Mouse (Mus musculus) liver, adult 2 months (tissue): ENCODE measurements around the gene Actl10.

Source experiments
- CTCF ChIP-seq: fragments of 200-500 bp; IDR thresholded peaks from 2 replicates; pipeline ENCODE4 v1.5.1; 2011; ENCODE audit warnings: low read depth, low read length, control low read depth
- POLR2A ChIP-seq: fragments of 200-500 bp; IDR thresholded peaks from 2 replicates; pipeline ENCODE4 v1.6.1; 2011; ENCODE audit warnings: low read length, control low read depth; ENCODE audit not compliant: insufficient read depth; ENCODE audit errors: extremely low read depth

GRCm38 (mm10) chr2:154580586-154580985, 29.0 kb downstream of the Actl10 start:
- TF ChIP-seq CTCF (no peak), POLR2A (no peak)
